Mouse (Mus musculus): ENCODE data around the gene Fam189a2. TPM values are rescaled to one million over a fixed set of nuclear protein-coding genes. Genes with fewer than 3 reads are reported as not detected.

The Fam189a2 gene
- polyA plus RNA-seq, 1 experiment from 2014 or later = 0.95 TPM

Other genes starting within 250 kb of the Fam189a2 start
- 17.2 and 20.6 TPM in 2 replicates for gene Tjp2, start 194.0 kb upstream of the Fam189a2 start, polyA plus RNA-seq (2015; fragmentation: Nextera tagmentation; extraction: Ambion mirVana)
- 36.0 and 38.6 TPM in 2 replicates for gene Fxn, start 249.6 kb upstream of the Fam189a2 start, polyA plus RNA-seq (2015; fragmentation: Nextera tagmentation; extraction: Ambion mirVana)